Mouse (Mus musculus) liver, adult 2 months (tissue): Measurements from ENCODE around the gene Pabpn1l.

ENCODE experiments used
- CTCF ChIP-seq: fragments of 200-500 bp; IDR thresholded peaks from 2 replicates; pipeline ENCODE4 v1.5.1; 2011; ENCODE audit warnings: low read depth, low read length, control low read depth
- POLR2A ChIP-seq: fragments of 200-500 bp; IDR thresholded peaks from 2 replicates; pipeline ENCODE4 v1.6.1; 2011; ENCODE audit warnings: low read length, control low read depth; ENCODE audit not compliant: insufficient read depth; ENCODE audit errors: extremely low read depth

- no peak for TF ChIP-seq CTCF
- TF ChIP-seq POLR2A = no peak
Measured at GRCm38 (mm10) chr8:122658149-122658806, 35.7 kb upstream of the Pabpn1l start.
